Mouse (Mus musculus) stomach, embryonic 15.5 days (tissue): ENCODE data around the gene Ush1g. TPM values are rescaled to one million over a fixed set of nuclear protein-coding genes. Genes with fewer than 3 reads are reported as not detected.

ENCODE experiments used
- ATAC-seq: fragments of 200-750 bp; cut with Nextera tagmentation; 2 replicates; pipeline ENCODE4 v1.8.0; 2017; ENCODE audit warnings: low read depth, moderate number of reproducible peaks, moderate TSS enrichment; ENCODE audit not compliant: insufficient read depth, low FRiP score
- H3K27ac ChIP-seq: fragments of 300-500 bp; sonication (generic); 2 replicates; pipeline ENCODE4 v1.5.1; 2015; ENCODE audit warnings: mild to moderate bottlenecking, inconsistent platforms
- H3K27me3 ChIP-seq: fragments of 300-500 bp; sonication (generic); replicated peaks from 2 replicates; pipeline ENCODE4 v1.6.1; 2015; ENCODE audit warnings: inconsistent platforms
- H3K36me3 ChIP-seq: fragments of 300-500 bp; sonication (generic); 2 replicates; pipeline ENCODE4 v1.6.1; 2015; ENCODE audit warnings: inconsistent platforms
- H3K4me1 ChIP-seq: fragments of 300-500 bp; sonication (generic); 2 replicates; pipeline ENCODE4 v1.6.1; 2015; ENCODE audit warnings: inconsistent platforms
- H3K4me2 ChIP-seq: fragments of 300-500 bp; sonication (generic); 2 replicates; pipeline ENCODE4 v1.6.1; 2015; ENCODE audit warnings: mild to moderate bottlenecking, inconsistent platforms
- H3K4me3 ChIP-seq: fragments of 300-500 bp; sonication (generic); replicated peaks from 2 replicates; pipeline ENCODE4 v1.5.1; 2015; ENCODE audit warnings: inconsistent platforms
- H3K9ac ChIP-seq: fragments of 300-500 bp; sonication (generic); 2 replicates; pipeline ENCODE4 v1.6.1; 2015; ENCODE audit warnings: inconsistent platforms
- H3K9me3 ChIP-seq: fragments of 300-500 bp; sonication (generic); 2 replicates; pipeline ENCODE4 v1.6.1; 2016; ENCODE audit warnings: inconsistent platforms
- WGBS: fragments of 180-500 bp; shearing (Covaris S2); methylation state at CpG from one replicate; pipeline ENCODE4 v1.1.7; 2015; 5-methylcytosine and 5-hydroxymethylcytosine counted together
- polyA plus RNA-seq: library from polyadenylated mRNA; unstranded; fragments of >200 nt; fragmentation: Nextera tagmentation; extraction: Ambion mirVana; gene quantifications from 2 replicates; pipeline ENCODE4 v1.2.1, GENCODE M21; 2015

The Ush1g gene
- polyA plus RNA-seq, 1 experiment from 2014 or later: 0.35 TPM

DNA sequence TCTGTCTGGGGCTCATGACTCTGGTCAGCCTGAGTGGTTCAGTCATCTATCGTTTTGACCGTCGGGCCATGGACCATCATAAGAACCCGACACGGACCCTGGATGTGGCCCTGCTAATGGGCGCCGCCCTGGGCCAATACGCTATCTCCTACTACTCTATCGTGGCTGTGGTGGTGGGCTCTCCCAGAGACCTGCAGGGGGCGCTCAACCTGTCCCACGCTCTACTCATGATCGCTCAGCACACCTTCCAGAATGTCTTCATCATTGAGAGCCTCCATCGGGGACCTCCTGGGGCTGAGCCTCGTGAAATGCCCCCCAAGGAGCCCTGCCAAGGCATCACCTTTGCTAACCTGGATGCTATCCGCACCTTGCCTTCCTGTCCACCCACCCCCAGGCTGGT lies 7.5 kb upstream of the Ush1g start:
- Histone ChIP-seq H3K4me2 (no peak overlapping the region), H3K27ac (no peak overlapping the region)
- no peak for ATAC-seq

DNA sequence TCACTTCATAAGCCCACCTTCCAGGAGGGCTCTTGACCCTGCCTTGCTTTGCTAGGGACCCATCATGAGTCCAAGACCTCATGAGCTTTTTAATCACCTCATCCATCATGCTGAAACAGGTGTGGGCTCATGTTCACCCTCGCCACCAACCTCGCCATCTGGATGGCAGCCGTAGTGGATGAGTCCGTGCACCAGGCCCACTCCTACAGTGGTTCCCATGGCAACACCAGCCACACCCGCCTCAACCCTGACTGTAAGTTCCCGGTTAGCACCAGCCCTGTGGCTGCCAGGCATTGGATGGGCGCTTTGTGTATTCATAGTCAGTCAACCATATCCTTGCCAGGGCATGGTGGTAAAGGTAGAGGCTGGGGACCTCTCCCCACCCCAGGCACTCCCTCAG lies 4.9 kb upstream of the Ush1g start:
- H3K4me2 ChIP-seq: no peak overlapping the region
- H3K4me3 ChIP-seq: no peak overlapping the region
- WGBS: 56% methylated on average over 7 of the region's 7 CpGs
- 0 out of 2 replicates have a peak, but pooled peaks have one; percentile 18 for ATAC-seq
- no peak overlapping the region for H3K27ac ChIP-seq
- H3K27me3 ChIP-seq: peaks cover 40% of the 10 kb centered on the region
- H3K36me3 ChIP-seq: no peaks in the 10 kb centered on the region
- peaks cover 5% of the 10 kb centered on the region; the same call in 1 of the 2 replicates for H3K4me1 ChIP-seq
- H3K9ac ChIP-seq: no peak overlapping the region
- no peaks in the 10 kb centered on the region for H3K9me3 ChIP-seq

More for the DNA sequence above, 7.5 kb upstream of the Ush1g start:
- no peak overlapping the region for H3K4me3 ChIP-seq
- H3K4me1 ChIP-seq: peaks cover 3% of the 10 kb centered on the region; the same call in 1 of the 2 replicates
- no peaks in the 10 kb centered on the region for H3K36me3 ChIP-seq
- no peak overlapping the region for H3K9ac ChIP-seq
- WGBS: 73% methylated on average over 15 of the region's 15 CpGs
- no peaks in the 10 kb centered on the region for H3K9me3 ChIP-seq
- H3K27me3 ChIP-seq: peaks cover 34% of the 10 kb centered on the region

DNA sequence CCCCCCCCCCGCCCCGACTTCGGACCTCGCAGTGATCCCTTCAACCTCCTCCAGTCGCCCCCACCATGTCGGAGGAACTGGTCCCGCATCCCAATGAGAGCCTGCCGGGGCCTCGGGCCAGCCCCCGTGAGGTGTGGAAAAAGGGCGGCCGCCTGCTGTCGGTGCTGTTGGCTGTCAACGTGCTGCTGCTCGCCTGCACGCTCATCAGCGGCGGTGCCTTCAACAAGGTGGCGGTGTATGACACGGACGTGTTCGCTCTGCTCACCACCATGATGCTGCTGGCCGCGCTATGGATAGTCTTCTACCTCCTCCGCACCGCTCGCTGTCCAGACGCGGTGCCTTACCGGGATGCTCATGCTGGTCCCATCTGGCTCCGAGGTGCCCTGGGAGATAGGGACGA lies 1.5 kb upstream of the Ush1g start:
- no peak overlapping the region for H3K27ac ChIP-seq
- no peak overlapping the region for H3K9ac ChIP-seq
- no peak overlapping the region for H3K4me2 ChIP-seq
- ATAC-seq: no peak
- WGBS: 17% methylated on average over 32 of the region's 32 CpGs
- peaks cover 67% of the 10 kb centered on the region for H3K27me3 ChIP-seq
- peaks cover 11% of the 10 kb centered on the region; the same call in 1 of the 2 replicates for H3K4me1 ChIP-seq
- no peaks in the 10 kb centered on the region for H3K36me3 ChIP-seq
- no peak overlapping the region for H3K4me3 ChIP-seq
- H3K9me3 ChIP-seq: no peaks in the 10 kb centered on the region

DNA sequence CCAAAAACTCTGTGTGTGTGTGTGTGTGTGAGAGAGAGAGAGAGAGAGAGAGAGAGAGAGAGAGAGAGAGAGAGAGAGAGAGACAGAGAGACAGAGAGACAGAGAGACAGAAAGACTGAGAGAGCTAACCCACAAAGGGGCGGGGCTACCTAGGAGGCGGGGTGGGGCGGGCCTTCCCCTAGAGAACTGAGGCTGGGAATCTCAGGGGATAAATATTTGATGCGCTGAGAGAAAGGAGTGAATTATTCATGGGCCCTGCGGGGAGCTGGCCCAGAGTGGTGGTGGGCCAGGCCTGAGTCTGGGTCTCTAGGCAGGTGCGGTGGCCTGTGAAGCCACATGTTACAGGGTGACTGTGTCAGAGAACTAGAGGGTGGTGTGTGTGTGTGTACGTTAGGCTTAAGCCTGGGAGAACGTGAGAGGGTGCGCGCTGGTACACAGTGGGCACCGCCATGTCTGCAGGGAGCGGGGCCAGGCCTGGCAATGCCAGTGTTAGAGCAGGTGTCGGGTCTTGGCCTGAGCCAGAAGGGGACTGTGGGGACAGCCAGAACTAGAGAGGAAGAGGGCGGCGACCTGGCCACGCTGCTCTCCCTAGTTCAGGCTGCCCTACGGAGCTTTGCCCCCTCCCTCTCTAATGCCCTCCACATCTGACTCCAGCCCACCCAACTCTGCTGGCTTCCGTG lies 2.0 kb downstream of the Ush1g start:
- H3K4me2 ChIP-seq: no peak overlapping the region
- no peaks in the 10 kb centered on the region for H3K36me3 ChIP-seq
- WGBS: 10% methylated on average over 18 of the region's 18 CpGs
- no peak overlapping the region for H3K27ac ChIP-seq
- H3K9ac ChIP-seq: no peak overlapping the region
- H3K4me1 ChIP-seq: peaks cover 11% of the 10 kb centered on the region; the same call in 1 of the 2 replicates
- H3K9me3 ChIP-seq: no peaks in the 10 kb centered on the region
- H3K27me3 ChIP-seq: peaks cover 92% of the 10 kb centered on the region
- H3K4me3 ChIP-seq: no peak overlapping the region
- ATAC-seq: peak; percentile 23; the same call in 1 of the 2 replicates

DNA sequence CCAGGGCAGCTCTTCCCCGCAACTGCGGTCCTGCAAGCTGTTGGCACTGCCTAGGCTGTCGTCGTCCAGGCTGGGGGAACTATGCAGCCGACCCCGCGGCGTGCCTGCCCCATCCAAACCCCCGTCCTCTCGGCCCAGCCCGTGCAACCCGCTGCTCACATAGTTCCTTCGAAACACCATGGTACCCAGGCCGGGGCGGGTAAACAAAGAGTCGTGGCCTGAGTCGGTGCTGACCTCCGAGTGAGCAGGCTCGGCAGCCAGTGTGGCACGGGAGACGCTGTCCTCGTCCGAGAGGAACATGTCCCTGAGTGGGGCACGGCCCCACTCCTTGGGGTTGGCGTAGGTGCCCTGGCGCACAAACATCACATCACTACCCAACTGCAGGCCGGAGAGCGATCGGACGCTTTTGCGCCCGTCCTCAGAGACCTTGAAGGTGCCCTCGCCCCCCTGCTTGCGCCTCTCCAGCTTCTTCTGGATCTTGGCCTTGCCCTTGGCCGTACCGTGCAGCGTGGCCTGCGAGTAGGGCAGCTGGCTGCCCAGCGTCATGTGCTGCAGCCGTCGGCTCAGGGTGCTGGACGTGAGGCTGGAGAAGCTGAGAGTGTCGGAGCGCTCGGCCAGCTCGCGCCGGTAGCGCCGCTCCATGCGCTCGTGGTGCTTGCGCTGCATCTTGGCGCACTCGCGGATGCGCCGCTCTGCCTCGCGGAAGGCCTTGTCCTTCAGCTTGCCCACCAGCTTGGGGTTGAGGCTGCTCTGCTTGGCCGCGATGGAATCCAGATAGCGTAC lies 3.4 kb downstream of the Ush1g start:
- no peak overlapping the region for H3K27ac ChIP-seq
- 5% methylated on average over 63 of the region's 63 CpGs for WGBS
- H3K9me3 ChIP-seq: no peaks in the 10 kb centered on the region
- no peaks in the 10 kb centered on the region for H3K36me3 ChIP-seq
- no peak overlapping the region for H3K4me2 ChIP-seq
- no peak for ATAC-seq
- peaks cover 11% of the 10 kb centered on the region; the same call in 1 of the 2 replicates for H3K4me1 ChIP-seq
- H3K4me3 ChIP-seq: no peak overlapping the region
- peaks cover 89% of the 10 kb centered on the region for H3K27me3 ChIP-seq
- H3K9ac ChIP-seq: no peak overlapping the region

DNA sequence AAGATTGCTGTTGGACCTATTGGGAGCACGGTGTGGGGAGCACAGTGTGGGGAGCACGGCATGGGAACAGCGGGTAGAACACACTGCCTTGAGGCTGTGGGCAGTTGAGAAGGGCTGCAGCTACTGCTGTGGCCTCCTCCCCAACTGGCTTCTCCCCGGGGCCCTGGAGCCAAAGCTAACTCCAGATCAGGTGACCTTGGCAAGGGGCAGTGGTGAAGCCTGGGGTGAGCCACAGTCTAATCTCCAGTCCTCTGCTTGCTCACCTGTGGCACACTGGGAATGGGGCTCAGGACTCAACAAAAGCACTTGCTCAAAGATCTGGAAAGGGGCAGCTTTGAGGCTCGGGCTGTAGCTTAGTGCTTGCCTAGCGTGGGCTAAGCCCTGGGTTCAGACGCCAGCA lies 4.6 kb downstream of the Ush1g start:
- WGBS: 60% methylated on average over 7 of the region's 7 CpGs
- Histone ChIP-seq H3K4me2 (no peak overlapping the region), H3K9ac (no peak overlapping the region), H3K36me3 (no peaks in the 10 kb centered on the region), H3K27ac (no peak overlapping the region), H3K27me3 (peaks cover 78% of the 10 kb centered on the region), H3K4me1 (peaks cover 10% of the 10 kb centered on the region; the same call in 1 of the 2 replicates), H3K4me3 (no peak overlapping the region), H3K9me3 (no peaks in the 10 kb centered on the region)
- no peak for ATAC-seq

DNA sequence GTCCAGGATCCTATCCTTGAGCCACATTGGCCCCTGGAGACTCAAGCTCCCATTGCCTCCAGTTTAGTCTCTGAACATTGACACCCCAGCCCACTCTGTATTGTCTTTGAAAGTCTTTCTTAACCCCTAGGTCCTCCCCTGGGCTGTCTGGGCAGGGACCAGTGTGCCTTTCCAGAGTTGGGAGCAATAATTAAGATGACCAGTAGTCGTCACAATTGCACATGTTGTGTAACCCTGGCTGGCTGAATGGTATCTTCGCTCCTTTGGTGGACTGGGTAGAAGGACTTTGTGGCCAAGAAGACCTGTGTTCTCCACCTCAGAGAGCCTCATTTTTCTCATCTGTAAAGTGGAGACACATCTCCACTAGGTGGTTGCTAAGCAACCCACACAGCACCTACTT lies 7.6 kb downstream of the Ush1g start:
- no peaks in the 10 kb centered on the region for H3K36me3 ChIP-seq
- H3K9me3 ChIP-seq: no peaks in the 10 kb centered on the region
- H3K9ac ChIP-seq: no peak overlapping the region
- H3K4me3 ChIP-seq: no peak overlapping the region
- peaks cover 50% of the 10 kb centered on the region for H3K27me3 ChIP-seq
- ATAC-seq: no peak
- H3K4me2 ChIP-seq: no peak overlapping the region
- 0 out of 2 replicates have a peak, but pooled peaks cover 4% of the 10 kb centered on the region for H3K4me1 ChIP-seq
- H3K27ac ChIP-seq: no peak overlapping the region
- 35% methylated on average over 2 of the region's 2 CpGs for WGBS

DNA sequence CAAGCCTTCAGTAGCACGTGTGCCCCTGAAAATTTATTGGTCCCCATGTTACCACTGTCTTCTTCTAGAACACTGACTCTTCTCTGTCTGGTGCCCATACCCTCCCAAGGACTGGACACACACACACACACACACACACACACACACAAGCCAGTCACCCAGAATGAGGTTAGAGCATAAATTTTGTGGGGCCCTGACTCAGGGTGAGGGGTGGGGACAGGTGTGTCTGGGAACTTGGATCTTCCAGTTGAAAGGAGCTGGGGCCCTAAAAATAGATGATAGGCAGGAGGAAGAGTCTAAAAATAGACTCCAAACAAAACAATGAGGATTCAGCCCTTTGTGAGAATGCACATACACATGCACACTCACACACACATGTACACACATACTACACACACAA lies 13.1 kb downstream of the Ush1g start:
- Histone ChIP-seq H3K36me3 (no peaks in the 10 kb centered on the region), H3K4me2 (no peak overlapping the region), H3K9ac (no peak overlapping the region), H3K4me1 (0 out of 2 replicates have a peak, but pooled peaks cover 5% of the 10 kb centered on the region), H3K27ac (no peak overlapping the region), H3K9me3 (no peaks in the 10 kb centered on the region), H3K27me3 (peaks cover 5% of the 10 kb centered on the region; the same call in 1 of the 2 replicates), H3K4me3 (no peak overlapping the region)
- WGBS: 68% methylated on average over 1 of the region's 1 CpGs
- ATAC-seq: no peak

DNA sequence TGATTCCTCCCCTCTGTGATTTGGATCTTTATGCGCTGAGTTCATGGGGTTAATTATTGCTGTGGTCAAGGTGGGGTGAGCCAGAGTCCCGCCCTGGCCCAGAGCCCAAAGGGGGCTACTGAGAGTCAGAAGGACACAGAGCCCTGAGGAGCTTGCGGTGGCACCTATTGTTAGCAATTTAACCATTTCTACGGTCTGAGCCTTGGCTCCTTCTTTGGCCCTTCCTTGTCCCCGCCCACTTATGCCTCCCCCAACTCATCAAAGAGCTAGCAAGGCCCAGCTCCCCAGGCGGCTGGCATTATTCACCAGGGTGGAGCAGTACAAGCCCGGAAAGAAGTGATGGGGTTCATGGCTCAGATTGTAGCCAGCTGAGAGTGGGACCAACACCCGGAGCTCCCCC lies 15.0 kb downstream of the Ush1g start, which contains the start of gene Otop2:
TSS of gene Otop2 (plus strand) at position 301 of the 400 bp plus-strand sequence.
- WGBS: 27% methylated on average over 8 of the region's 8 CpGs
- Histone ChIP-seq H3K27me3 (0 out of 2 replicates have a peak, but pooled peaks cover 5% of the 10 kb centered on the region), H3K4me2 (no peak within 1 kb of the TSS), H3K27ac (no peak within 1 kb of the TSS), H3K9ac (no peak within 1 kb of the TSS), H3K4me3 (no peak within 1 kb of the TSS), H3K36me3 (no peaks in the 10 kb centered on the region), H3K9me3 (no peaks in the 10 kb centered on the region), H3K4me1 (0 out of 2 replicates have a peak, but pooled peaks cover 5% of the 10 kb centered on the region)
- no peak for ATAC-seq

DNA sequence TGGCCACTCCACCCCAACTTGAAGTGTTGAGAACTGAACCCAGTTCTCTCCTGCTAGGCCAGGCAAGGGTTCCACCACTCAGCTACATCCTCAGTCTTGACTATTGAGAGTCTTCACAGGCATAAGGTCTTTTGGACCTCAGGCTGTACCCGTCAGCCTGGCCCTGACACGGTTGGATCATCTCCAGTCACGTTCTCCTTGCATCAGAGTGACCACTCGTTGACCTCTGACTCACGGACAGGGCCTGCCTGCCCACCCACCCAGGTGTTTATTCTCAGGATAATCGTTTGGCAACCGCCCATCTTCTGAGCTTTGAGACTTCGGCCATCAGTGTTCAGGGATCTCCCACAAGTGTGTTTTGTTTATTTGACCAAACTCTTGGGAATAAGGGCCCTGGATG lies 18.7 kb downstream of the Ush1g start:
- ATAC-seq: no peak
- 24% methylated on average over 8 of the region's 8 CpGs for WGBS
- peaks cover 10% of the 10 kb centered on the region; the same call in 1 of the 2 replicates for H3K27me3 ChIP-seq
- H3K27ac ChIP-seq: no peak overlapping the region
- H3K4me1 ChIP-seq: 0 out of 2 replicates have a peak, but pooled peaks cover 5% of the 10 kb centered on the region
- no peak overlapping the region for H3K4me3 ChIP-seq
- no peaks in the 10 kb centered on the region for H3K36me3 ChIP-seq
- no peak overlapping the region for H3K9ac ChIP-seq
- no peaks in the 10 kb centered on the region for H3K9me3 ChIP-seq
- no peak overlapping the region for H3K4me2 ChIP-seq

DNA sequence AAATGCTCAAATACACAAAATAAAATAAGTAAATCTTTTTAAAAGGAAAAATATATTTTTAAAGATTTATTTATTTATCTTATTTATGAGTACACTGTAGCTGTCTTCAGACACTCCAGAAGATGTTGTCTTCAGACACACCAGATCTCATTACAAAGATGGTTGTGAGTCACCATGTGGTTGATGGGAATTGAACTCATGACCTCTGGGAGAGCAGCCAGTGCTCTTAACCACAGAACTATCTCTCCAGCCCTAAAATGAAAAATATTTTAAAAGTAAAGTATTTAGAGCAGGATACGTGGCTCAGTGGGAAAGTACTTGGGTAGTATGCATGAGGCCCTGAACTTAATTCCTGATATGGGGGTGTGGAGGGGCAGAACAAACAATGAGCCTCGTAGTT lies 20.5 kb downstream of the Ush1g start:
- peaks cover 6% of the 10 kb centered on the region for H3K27me3 ChIP-seq
- WGBS: 74% methylated on average over 2 of the region's 2 CpGs
- H3K27ac ChIP-seq: no peak overlapping the region
- H3K9ac ChIP-seq: no peak overlapping the region
- H3K4me1 ChIP-seq: peaks cover 4% of the 10 kb centered on the region; the same call in 1 of the 2 replicates
- no peak overlapping the region for H3K4me2 ChIP-seq
- H3K9me3 ChIP-seq: no peaks in the 10 kb centered on the region
- ATAC-seq: no peak
- H3K36me3 ChIP-seq: no peaks in the 10 kb centered on the region
- no peak overlapping the region for H3K4me3 ChIP-seq

DNA sequence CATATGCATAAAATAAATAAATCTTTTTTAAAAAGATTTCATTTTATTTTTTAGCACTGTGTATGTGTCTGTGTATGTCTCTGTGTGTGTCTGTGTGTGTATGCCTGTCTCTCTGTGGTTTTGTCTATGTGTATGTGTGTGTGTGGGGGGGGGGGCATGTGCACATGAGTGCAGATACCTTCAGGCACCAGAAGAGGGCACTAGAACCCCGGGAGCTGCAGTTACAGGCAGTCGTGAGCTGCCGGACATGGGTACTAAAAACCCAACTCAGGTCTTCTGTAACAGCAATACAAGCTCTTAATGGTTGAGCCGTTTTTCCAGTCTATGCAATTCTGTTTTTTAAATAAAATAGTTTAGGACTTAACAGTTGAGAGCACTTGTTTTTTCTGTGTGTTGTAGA lies 21.1 kb downstream of the Ush1g start:
- Histone ChIP-seq H3K36me3 (no peaks in the 10 kb centered on the region), H3K27ac (no peak overlapping the region), H3K4me2 (no peak overlapping the region), H3K27me3 (peaks cover 6% of the 10 kb centered on the region), H3K9me3 (no peaks in the 10 kb centered on the region), H3K4me1 (peaks cover 4% of the 10 kb centered on the region; the same call in 1 of the 2 replicates), H3K4me3 (no peak overlapping the region), H3K9ac (no peak overlapping the region)
- no peak for ATAC-seq
- WGBS: 87% methylated on average over 4 of the region's 4 CpGs
